Mouse (Mus musculus) cerebellum, adult 9-10 months (tissue): Measurements from ENCODE around the gene Pdzrn4.

ENCODE experiments used
- DNase-seq: peaks from one replicate; pipeline ENCODE4 v3.0.0; 2022

Gene Pdzrn4

DNA sequence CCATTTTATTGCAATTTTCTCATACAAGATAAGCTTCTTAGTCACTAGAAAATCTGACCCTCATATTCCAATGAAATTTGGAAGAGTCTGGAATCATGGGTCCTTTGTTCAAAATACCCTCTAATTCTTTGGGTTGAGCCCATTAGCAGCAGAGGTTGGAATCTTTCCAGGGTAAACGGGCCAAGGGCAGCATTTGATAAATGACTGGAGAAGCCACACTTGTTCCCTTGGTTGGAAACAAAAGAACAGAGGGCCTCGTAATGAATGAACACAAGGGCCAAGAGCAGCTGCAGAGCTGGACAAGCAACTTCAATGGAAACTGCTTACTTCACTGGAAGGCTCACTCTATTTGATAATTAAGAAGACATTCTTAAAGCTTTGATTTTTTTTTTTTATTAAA, 198.0 kb downstream of the Pdzrn4 start:
- peak; percentile 2 for DNase-seq

DNA sequence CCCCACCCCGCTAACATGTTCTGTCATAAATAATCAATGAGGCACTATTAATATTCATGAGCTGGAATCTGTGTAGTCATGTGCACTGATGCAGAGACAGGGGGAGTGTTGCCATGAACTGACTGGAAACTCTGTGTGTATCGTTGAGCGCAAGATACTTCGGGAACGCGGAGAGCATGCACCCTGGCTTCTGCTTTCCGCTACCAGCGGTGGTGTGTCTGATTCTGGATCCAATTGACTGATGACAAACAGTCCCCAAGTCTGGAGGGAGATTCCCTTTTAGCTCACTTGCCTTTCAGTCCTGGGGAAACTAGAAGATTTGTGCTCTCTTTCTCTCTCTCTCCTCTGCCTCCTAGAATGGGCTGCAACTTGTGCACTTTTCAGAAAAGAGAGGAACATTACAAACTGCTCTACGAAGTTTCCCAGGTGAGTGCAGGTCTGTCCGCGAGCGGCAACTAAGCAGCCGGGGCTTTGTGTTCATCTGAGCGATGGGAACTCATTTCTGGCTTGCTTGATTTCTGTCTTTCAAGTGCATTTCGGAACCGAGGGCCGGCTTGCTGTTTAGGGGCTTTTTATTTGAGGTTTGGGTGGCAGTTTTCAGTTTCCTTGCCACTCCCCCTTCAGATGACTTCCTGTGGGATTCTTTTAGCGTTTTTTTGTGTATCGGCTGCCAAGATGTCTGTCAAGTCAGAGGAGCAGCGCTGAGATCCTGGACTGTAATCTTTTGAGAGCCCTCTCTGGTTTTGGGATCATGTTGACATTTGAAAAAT, 200.5 kb downstream of the Pdzrn4 start:
- DNase-seq = no peak

DNA sequence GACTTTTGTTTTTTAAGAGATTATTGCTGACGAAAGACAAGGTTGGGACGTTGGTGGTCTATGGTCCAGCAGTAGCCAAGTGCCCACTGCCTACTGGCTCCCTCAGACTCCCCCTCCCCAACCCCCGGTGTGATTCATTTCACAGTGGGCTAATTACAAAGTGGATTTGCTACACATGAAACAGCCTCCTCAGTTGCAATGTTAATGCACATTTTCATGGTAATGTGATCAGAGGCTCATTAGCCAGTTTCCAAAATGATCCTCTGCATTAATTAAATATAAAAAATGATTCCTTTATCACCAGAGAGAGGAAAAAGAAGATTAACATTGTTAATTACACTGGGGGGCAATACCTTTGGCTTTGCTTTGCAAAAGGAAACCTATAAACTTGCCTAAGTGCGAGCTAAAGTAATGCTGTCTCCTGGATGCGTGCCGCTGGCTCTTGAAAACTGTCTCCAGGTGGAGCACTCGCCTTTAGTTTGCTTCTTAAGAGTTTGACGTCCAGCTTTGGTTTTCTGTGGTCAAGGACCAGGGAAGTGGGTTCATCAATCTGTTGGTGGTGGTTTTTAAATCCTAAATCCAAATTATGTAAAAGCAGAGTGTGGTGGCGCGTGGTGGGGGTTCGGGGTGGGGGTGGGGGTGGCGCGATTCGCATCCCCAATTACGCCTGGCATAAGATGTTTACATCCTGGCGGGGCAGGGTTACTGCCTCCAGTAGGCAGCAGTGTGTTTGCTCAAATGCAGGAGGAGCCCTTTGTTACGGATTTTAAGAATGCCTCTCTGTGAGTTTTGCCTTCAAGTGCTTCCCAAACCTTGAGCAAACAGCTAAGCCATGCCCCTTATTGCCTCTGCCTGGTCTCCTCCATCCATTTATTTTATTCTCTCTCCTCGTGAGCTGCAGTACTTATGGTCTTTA, 202.0 kb downstream of the Pdzrn4 start:
- DNase-seq = no peak

DNA sequence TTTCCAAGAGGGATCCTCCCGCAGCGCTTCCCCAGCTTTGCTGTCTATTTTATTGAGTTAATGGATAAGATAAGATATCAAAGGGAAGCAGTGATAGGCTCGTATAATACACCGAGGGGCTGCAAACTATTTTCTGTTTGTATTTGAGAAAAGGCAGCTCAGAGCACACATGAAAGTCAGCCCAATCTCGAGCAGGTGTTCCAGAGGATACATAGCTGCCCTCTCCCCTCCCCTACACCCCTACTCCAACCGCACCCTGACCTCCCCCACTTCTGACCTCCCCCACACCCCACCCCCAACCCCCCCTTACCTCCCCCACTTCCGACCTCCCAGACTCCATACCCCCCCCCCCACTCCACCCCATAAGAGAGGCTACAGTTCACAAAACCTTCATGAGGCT, 202.7 kb downstream of the Pdzrn4 start:
- no peak for DNase-seq

DNA sequence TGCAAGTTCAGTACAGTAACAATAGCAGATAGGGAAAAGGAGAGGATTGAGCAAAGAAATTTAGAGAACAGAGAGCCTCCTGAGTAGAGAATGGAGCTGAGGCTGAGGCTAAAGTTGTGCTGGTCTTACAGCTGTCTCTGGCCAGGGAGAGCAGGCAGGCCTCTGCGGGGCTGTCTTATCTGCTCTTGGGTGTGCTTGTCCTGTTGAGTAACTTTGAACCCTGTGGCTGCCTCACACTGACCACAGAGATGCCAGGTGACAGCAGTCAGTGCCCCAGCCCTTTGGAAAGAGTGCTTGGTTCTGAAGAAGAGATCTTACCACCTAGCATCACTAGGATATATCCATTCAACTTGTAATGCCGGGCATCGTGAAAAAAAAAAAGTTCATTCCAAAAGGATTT, 214.2 kb downstream of the Pdzrn4 start:
- no peak for DNase-seq

DNA sequence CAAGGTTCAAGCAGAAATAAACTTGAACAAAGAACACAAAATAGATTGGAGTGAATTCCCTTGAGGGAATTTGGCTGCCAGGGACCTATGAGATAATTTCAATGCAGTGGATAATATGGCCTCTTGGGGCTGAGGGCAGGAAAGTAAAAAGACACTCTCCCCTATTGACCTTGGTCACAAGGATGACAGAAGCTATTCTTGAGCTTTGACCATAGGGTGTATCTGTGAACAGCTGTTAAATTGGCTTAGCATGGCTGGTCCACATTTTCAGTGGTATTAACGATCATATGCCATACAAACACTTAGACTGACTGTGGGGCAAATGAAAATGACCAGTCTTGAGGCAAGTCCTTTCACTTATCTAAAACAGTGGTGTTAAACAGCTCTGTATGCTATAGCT, 215.7 kb downstream of the Pdzrn4 start:
- DNase-seq = no peak

DNA sequence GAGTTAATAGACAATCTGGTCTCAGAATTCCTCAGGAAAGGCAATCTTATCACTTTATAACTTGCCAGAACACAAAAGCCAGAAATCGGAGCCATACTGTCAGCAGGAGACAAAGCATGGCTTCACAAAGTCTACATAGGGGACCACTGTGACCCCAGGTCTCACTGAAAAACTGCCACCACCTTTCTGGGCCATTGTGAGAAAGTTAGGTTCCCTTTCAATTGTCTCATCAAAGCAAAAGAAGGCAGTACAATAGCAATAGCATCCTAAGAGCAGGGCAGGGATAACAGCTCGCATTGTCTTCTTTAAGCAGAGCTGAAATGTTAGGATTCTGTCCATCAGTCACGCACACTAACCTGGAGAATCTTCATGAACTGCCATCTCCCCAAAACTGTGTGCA, 216.5 kb downstream of the Pdzrn4 start:
- no peak for DNase-seq

DNA sequence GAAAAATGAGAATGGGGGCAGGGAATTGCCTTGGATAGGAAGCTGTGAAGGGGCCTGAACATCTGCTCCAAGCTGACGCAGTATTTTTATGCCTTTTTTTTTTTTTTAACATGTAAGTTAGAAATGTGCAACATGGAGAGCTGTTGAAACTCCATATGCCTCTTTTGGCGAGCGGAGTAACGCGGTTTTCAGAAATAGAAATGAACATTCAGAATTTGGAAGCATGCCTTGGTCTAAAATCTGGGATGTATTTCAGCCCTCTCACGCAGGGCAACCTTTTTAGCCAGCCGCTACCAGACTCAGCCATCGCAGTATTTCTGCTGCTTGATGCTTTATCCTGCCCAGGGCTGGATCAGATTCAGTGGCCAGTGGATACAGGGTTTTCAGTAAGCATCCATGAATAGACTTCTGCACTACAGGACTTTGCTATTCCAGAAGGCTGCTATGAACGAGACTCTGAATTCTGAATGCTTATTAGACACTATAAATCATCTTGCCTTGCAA, 225.1 kb downstream of the Pdzrn4 start:
- DNase-seq = peak; percentile 88

DNA sequence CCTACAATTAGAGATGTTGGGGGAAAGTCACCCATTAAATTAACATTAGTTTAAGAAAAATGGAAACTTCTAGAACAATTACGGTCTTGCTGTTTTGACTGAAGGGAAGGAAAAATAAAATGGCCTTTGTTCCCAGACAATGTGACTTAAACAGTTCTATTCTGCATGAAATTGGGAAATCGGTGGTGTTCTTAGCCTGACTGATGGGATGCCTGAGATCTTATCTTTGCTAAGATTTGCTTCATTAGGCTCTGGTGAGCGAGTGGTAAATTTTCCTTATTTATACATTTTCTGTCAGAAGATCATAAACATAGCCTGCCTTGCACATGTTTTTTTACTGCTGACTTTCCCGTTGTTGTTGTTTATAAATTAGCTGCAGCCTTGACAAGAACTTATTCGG, 225.6 kb downstream of the Pdzrn4 start:
- no peak for DNase-seq

DNA sequence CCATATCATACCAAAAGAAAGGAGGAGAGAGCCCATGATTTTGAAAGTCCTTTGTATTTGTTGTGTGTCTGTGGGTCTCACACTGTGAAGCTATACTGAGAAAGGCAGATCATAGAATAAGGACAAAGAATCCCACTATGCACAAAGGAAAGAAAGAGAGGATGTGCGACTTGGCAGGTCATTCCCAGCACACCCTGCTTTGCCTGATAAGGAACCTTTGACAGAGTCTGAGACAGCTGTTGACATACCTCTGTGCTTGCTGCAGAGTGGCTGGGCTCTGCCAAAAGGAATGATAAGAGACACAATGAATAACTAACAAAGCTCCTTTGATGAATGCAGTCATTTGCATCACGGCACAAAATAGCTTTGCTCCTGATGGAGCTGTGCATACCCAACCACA, 232.5 kb downstream of the Pdzrn4 start:
- no peak for DNase-seq

DNA sequence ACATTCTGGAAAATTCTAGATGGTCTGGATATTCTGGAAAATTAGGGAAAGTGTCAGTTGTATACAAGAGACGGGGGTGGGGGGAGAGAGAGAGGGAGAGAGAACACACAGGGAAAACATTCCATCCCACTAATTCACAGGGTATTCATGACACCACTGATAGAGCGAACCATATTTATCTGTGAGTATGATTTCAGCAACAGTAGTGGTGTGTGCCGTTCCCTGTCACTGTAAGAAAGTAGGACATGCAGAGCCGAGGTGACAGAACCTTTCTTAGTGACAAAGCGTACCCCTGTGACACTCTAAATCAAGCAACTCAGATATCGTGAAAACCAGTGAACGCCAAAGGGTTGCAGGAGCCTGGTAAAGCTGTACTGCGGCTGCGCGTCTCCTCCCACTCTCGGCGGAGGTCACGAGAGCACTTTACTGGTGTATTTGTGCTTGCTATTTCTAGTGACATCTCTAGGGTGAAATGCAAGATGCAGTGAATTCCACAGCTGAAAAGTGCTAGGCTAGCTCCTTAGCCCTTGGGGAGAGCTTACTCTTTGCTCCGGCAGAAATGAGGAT, 237.4 kb downstream of the Pdzrn4 start:
- no peak for DNase-seq

DNA sequence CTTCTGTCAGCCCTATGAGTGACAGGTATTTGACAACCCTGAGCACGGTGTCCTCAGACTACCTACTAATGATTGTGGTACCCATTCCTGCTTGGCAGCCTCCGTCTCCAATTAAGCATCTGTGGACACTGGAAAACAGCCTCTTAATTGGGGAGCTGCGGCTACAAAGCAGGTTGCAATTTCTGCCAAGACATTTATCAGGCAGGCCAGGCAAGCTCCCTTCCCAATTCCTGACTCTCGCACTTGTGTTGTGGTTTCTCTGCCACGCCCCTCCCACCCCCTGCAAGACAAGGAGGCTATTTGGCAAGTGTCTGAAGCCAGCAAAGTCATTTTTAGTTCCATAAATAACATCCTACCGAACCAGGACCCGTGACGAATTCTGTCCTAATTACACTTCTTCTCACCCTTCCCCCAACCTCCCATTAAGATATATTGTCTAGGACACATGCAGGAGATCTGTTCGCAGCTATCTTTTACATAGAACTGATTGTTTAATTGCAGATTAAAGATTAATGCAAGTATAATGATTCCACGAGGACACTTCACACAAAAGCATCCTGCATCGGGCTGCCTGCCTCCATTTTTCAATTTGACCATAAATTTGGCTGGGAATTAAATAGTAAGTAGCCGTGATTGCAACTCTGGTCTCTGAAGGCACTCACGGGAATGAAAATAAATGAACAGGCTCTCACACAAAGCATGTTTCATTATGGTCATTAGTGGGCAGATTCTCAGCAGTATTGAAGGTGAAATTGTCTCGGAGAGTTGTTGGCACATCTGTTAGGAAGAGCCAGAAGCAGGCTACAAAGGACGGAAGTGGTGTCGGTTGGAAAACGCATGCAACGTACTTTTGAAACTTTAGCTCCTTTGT, 243.8 kb downstream of the Pdzrn4 start:
- no peak for DNase-seq

DNA sequence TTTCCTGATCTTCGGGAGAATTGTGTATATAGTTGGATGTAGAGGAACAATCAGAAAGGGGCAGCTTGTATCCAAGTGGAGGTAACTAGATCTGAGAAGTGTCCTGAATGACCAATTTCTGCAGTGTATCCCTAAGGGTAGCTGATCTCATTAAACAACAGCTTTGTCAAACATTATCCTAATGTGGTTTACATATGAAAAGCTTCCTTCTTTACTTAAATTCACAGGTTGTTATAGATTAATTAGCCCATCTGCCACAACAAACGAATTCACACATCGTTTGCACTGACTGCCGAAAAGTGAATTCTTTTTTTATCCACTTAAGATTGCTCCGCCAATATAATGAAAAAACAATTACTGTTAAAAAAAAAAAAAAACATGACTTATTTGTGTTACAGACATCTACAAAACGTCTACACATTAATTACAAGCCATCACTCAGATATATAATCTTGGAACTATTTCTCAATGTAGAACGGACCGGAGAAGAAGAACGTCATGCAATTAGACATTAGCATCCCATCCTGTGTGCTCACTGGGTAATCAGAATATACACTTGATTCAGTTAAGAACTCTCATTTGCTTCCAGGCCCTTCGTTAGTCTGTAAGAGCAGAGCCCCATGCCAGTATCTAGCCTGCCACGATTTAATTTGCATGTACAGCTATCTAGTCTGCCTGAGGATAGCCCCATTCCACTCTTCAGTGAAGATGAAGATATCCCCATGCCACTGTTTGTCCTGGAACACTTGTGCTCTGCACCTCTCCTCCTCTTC, 274.8 kb downstream of the Pdzrn4 start:
- no peak for DNase-seq

DNA sequence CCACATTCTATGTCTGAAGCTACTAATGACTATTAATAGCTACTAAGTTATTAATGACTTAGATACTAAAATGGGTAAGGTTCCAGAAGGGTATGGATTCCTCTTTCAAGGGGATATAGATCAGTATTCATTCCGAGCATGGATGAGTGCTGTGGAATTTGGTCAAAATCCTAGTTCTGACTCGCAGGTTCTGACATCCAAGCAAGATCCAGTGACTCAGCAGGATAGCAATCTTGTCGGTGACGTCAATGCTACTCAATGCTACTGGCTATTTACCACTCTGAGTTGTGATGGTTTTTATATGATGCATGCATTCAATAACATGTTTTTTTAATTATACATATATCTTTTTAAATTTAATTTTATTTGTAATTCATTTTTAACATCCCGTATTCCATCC, 279.4 kb downstream of the Pdzrn4 start:
- DNase-seq = no peak

DNA sequence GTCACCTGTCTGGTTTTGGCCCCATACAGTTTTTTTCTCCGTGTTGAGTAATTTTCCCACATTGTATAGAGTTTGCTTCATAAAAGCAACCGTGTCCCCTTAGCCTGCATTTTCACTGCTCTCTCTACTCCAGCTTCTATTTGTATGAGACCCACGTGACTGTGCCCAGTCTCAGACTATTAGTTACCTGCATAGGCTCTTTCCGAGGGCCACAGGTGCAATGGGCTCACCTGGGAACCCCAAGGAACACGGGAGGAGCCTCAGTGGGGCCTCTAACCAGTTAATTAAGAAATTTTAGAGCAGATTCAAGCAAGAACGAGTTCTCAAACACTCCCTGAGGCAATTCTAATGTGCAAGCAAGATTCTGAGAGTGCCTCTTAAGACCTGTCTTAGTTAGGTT, 281.7 kb downstream of the Pdzrn4 start:
- no peak for DNase-seq

DNA sequence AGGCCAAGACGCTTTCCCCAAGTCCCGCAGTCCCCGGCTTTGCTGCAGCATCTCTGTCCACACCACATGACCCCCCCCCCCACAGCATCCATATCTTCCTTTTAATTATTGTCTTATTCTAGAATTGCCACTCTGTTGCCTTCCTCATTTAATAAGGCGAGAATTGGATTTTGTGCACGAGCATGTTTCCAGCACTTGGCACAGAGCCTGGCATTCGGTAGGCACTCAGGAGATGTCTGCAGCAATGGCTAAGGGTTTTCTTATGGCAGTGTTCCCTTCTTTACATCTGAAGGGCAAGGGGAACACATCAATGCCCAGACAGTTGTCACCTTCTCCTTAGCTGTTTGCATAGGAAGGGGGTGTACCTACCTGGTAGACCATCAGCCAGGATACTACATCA, 282.9 kb downstream of the Pdzrn4 start:
- DNase-seq = no peak

DNA sequence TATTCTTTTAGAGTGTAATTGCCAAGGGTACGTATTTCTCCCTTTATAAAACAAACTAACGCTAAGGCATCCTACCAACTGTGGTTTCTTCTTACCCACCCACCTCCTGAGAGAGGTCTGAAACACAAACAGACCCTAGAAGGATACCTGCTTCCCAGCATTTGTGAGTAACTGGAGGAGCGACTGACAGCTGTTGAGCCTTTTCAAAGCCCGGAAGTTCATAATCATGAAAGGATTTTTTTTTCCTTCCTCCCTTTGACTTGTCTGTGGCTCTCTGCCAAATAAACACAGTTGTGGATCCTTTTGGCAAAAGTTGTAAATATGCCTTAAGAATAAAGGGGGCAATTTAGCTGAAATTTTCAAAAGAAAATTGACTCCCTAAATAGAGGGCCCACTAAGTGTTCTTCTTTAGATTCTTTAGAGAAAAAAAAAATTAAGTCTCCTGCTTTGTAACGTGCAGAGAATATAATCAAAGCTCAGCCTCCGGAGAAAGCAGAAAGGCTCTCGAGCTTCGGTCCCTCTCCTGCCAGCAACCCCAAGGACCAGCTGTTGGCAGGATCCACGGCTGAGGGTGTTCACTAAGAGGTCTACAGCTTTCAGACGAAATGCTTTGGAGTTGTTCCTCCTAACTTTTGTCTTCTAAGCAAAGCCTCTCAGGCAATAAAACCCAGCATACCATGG, 299.7 kb downstream of the Pdzrn4 start:
- DNase-seq = no peak

DNA sequence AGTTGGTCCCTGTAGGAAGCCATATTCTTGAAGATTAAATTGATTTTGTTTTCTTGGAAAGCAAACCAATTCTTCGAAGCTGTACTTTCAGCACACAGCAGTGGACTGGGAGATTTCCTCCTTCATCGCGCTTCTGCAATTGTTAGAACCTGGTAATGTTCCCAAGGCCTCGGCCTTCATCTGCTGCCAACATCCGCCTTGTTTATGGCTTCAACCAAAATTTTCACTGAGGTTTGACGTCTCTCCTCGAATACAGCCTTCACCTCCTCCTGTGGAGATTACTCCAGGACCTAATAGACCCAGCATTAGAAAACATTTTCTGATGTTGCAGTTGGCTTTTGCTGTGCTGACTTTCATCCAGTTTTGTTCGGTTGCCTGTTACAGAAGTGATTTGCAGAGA, 307.5 kb downstream of the Pdzrn4 start:
- DNase-seq = no peak

DNA sequence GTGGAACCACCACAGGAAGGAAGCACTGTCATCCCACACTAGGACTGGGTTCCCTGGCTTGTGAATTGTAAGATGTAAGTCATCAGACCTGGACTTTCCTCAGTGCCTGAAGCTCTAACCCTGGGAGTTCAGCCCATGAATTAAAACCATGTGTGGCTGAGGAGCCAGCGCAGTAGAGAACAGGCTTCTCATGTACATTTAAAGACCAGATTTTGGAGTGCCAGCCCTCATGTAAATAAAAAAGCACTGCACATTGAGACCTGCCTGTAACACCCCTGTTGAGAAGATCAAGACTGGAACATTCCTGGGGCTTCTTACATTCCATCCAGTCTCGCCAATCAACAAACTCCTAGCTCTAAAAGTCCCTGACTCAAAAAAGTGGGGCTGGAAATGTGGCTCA, 342.0 kb downstream of the Pdzrn4 start:
- no peak for DNase-seq

DNA sequence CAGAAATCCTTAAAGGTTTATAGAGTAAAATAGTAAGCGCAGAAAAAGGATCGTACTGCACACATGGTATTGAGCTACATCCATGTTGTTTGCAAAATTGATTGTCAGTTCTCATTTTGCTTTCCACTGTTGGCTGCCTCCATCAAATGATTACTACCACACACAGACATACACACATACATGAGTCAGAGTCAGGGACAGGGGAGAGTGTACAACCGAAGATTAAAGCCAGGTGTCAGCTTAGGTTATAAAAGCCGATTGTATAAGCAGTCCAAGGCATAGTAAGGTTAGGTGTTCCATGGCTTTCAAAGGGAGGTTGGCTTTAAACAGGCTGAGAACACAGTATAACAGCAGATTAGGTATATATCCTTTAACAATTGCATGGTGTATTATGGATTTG, 343.2 kb downstream of the Pdzrn4 start:
- DNase-seq = no peak

DNA sequence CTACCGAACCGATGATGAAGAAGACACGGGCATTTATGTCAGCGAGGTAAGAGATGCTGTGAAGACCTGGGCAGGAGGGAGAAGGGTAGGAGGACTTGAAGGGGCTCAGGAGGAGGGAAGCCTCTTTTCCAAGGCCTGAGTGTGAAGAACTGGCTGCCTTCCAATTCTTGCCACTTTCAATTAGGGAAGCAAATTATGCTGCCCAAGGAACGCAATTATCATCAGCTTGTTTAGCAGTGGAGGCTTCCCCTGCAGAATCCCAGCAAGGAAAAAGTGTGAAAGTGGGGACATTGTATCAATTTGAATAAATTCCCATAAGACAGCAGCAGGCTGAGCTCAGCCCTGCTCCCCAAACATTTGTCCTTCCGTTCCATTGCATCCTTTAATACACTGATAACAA, 346.9 kb downstream of the Pdzrn4 start:
- no peak for DNase-seq
